Comparison of ENCODE assay signal across 7 mouse cellular contexts in the genomic region with DNA sequence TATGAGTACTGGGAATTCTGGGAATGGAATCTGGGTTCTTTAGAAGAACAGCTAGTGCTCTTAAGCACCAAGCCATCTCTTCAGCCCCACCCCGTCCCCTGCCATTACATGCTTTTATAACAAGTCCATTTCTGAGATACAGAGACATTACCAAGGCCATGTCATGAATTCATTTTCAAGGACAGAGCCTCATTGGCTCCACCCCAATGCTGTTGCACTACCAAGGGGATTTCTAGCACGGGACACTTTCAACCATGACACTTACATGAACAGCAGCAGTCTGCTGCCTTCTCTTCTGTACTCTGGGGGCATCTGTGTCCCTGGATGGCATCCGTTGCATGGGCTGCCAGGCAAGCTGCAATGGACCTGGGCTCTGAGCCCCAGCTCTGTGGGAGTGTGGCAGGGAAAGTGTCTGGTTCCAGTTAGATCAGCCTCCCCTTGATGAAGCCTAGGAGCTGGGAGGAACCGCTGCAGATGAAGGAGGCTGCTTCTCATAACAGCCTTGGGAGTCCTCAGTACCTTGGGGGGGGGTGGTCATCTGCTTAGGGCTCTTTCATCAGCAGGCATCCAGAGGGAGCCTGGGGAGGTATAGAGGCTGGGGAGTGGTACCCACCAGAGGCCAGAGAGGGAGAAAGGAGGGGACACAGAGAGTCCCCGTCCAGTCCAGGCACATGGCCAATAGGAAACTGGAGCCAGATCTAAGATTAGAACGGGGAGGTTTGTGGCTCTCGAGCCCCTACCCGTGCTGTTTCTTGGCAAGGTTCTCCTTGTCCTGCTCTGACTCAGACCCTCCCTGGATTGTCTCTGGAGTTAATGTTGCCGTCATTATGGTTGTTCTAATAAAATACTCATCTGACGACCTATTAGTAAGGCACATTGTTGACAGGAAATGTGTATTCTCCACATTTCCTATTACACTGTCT. TPM values are rescaled to one million over a fixed set of nuclear protein-coding genes. Genes with fewer than 3 reads are reported as not detected.
DNase-seq lines count a peak whose midpoint lies in the region; ATAC-seq and TF ChIP-seq lines count a peak whose summit lies in the region.

No protein-coding gene starts in this region.

- no peaks in the 10 kb centered on the region for H3K9me3 ChIP-seq in lung, embryonic 14.5 days (ENCODE audit: low read depth, low read length)
- no peaks in the 10 kb centered on the region for H3K9me3 ChIP-seq in heart, embryonic 14.5 days (ENCODE audit: control insufficient read depth, low read length)

- no peak for TF ChIP-seq POLR2A in lung, adult 2 months (IDR thresholded peaks at IDR 0.05; ENCODE audit: borderline replicate concordance, extremely low read depth, low read depth, low read length)

- H3K36me3 ChIP-seq in lung, embryonic 14.5 days (ENCODE audit: insufficient read depth): no peaks in the 10 kb centered on the region
- H3K36me3 ChIP-seq in heart, embryonic 14.5 days (ENCODE audit: control insufficient read depth, insufficient read depth, low read length): no peaks in the 10 kb centered on the region

- no peak for TF ChIP-seq CTCF in lung, embryonic 14.5 days (IDR thresholded peaks at IDR 0.05; ENCODE audit: low read depth)
- no peak for TF ChIP-seq CTCF in lung, adult 2 months (IDR thresholded peaks at IDR 0.05; ENCODE audit: insufficient read depth, low read length)

- peak overlapping the region; percentile 7; the same call in 1 of the 2 replicates for H3K4me2 ChIP-seq in lung, embryonic 14.5 days
- H3K4me2 ChIP-seq in heart, embryonic 14.5 days (ENCODE audit: low read length): peak overlapping the region; percentile 21

- DNase-seq in lung, embryonic 14.5 days: peak; percentile 82
- no peak for DNase-seq in lung, adult 2 months
- DNase-seq in cerebellum, adult 9-10 months: peak; percentile 80
- peak; percentile 29 for DNase-seq in lung, postnatal 36 days
- DNase-seq in thymus, adult 18-20 months: no peak
- no peak for DNase-seq in layer of hippocampus, postnatal 25 days (ENCODE audit: extremely low spot score in 1 of 2, low spot score in 1 of 2)

- H3K4me3 ChIP-seq in lung, embryonic 14.5 days (ENCODE audit: low read depth, low read length): no peak overlapping the region
- no peak overlapping the region for H3K4me3 ChIP-seq in lung, adult 2 months (replicated peaks; ENCODE audit: extremely low read depth, low read depth, low read length)
- no peak overlapping the region for H3K4me3 ChIP-seq in heart, embryonic 14.5 days (ENCODE audit: control insufficient read depth in 1 of 2, insufficient read depth in 1 of 2, low read depth in 1 of 2, low read length in 2 of 2)

- H3K4me1 ChIP-seq in lung, embryonic 14.5 days (ENCODE audit: insufficient read depth): peaks cover 10% of the 10 kb centered on the region; the same call in 1 of the 2 replicates
- no peaks in the 10 kb centered on the region for H3K4me1 ChIP-seq in lung, adult 2 months (ENCODE audit: control insufficient read depth, insufficient read depth, low read length)
- H3K4me1 ChIP-seq in heart, embryonic 14.5 days (ENCODE audit: control insufficient read depth in 2 of 2, insufficient read depth in 2 of 2, low read length in 2 of 2): peaks cover 6 to 18% of the 10 kb centered on the region in 2 experiments

- H3K27ac ChIP-seq in lung, embryonic 14.5 days (ENCODE audit: low read depth): peak overlapping the region; percentile 30; the same call in 1 of the 2 replicates
- peak overlapping the region; percentile 21 to 58; a peak in 3 of 4 replicates for H3K27ac ChIP-seq in heart, embryonic 14.5 days (replicated peaks in 1 of 2; ENCODE audit: control insufficient read depth in 1 of 2, insufficient read depth in 1 of 2, low read depth in 2 of 2, low read length in 2 of 2)

- H3K27me3 ChIP-seq in lung, embryonic 14.5 days (ENCODE audit: insufficient read depth, low read length): no peaks in the 10 kb centered on the region
- no peaks in the 10 kb centered on the region for H3K27me3 ChIP-seq in heart, embryonic 14.5 days (ENCODE audit: control insufficient read depth, insufficient read depth, low read length)

- ATAC-seq in lung, embryonic 14.5 days (ENCODE audit: insufficient read depth): peak; percentile 88
- peak; percentile 82 for ATAC-seq in heart, embryonic 14.5 days (ENCODE audit: insufficient number of reproducible peaks, insufficient read depth, low FRiP score, low read depth)

- WGBS in lung, embryonic 14.5 days: 41% methylated on average over 10 of the region's 10 CpGs
- 30% methylated on average over 10 of the region's 10 CpGs for WGBS in lung, adult 2 months
- WGBS in heart, embryonic 14.5 days: 34% methylated on average over 10 of the region's 10 CpGs

- H3K9ac ChIP-seq in lung, embryonic 14.5 days: no peak overlapping the region
- no peak overlapping the region for H3K9ac ChIP-seq in heart, embryonic 14.5 days (ENCODE audit: low read length)

RNA-seq across cellular contexts. Expression of gene Ctbp2, which starts 52.4 kb away (rescaled TPM):
- polyA plus RNA-seq in lung, embryonic 14.5 days (2014; fragmentation: Nextera tagmentation; extraction: Ambion mirVana): 124 and 128 TPM in 2 replicates
- 65.2 and 65.8 TPM in 2 replicates for polyA plus RNA-seq in lung, adult 2 months (2012; rRNA removed)
- 52.1 and 54.3 TPM in 2 replicates for polyA plus RNA-seq in heart, embryonic 14.5 days (2014; fragmentation: Nextera tagmentation; extraction: Ambion mirVana)
- total RNA-seq in layer of hippocampus, postnatal 25 days (2021): 10 to 100 TPM; 44.8 to 47.5 TPM

RNA-seq across cellular contexts. Expression of gene Fgfr2, which starts 53.4 kb away (rescaled TPM):
- polyA plus RNA-seq in lung, embryonic 14.5 days (2014; fragmentation: Nextera tagmentation; extraction: Ambion mirVana): 174 and 179 TPM in 2 replicates
- 74.1 and 114 TPM in 2 replicates for polyA plus RNA-seq in lung, adult 2 months (2012; rRNA removed)
- 20.5 and 22.4 TPM in 2 replicates for polyA plus RNA-seq in heart, embryonic 14.5 days (2014; fragmentation: Nextera tagmentation; extraction: Ambion mirVana)
- 10 to 100 TPM; 43.7 to 44.3 TPM for total RNA-seq in layer of hippocampus, postnatal 25 days (2021)

Comparison
In these comparisons a context has a peak if more than half of its experiments do, and no peak if none do; other contexts are left out.
1. DNase-seq: peak in lung, embryonic 14.5 days (single experiment), cerebellum, adult 9-10 months (single experiment) and lung, postnatal 36 days (single experiment); none in lung, adult 2 months (single experiment), thymus, adult 18-20 months (0 of 2) and layer of hippocampus, postnatal 25 days (0 of 2).